Mouse (Mus musculus): ENCODE results near the gene Bub1b. TPM values are rescaled to one million over a fixed set of nuclear protein-coding genes. Genes with fewer than 3 reads are reported as not detected.
A peak's percentile ranks its signal among the peaks of the same experiment; 100 is the strongest.
"Not testable (repeated sequence)": the region's sequence is repeated elsewhere in the genome, so short reads cannot be mapped to it uniquely, and the experiment has no call there.

The Bub1b gene
- polyA plus RNA-seq, 1 experiment from 2014 or later = 10.7 TPM

DNA sequence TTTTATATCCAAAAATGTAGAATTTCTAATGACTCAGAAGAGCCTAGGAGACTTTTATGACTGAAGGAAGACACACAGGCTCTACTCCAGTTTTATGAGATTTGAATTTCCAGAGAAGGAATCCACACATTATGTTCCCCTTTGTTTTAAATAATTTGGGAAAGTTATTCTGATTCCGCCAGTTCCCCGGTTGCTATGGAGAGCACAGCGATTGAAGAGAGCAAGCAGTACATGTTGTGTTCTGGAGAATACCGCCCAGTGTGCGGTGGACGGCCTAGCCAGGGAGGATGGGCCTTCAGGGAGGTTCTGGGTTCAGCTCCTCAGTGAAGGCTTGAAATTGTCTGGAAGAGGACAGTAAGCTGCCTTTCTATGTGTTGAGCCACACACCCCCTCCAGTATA is 31.3 kb downstream of the Bub1b start:
- WGBS = 95% methylated on average over 6 of the region's 6 CpGs

DNA sequence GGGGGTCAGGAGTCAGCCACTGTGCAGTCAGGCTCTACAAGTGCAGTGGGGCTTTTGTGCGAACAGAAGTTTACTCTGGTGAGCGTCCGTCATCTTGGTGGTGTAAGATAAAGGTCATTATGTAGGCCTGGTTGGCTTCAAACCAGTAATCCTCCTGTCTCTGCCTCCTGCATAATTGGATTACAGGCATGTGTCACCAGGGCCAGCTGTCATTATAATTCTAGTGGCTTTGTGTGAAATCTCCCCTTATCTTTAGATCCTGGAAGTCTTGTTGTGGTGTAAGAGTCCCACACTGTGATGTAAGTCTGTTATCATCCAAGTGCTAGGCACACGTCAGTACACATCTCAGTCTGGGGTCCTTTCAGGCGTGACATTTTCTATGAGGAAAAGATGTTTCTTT is 35.4 kb downstream of the Bub1b start:
- ATAC-seq (replicated peaks) = no peak

More for the DNA sequence above, 31.3 kb downstream of the Bub1b start:
- ATAC-seq (replicated peaks) = no peak
- no peak overlapping the region for H3K4me2 ChIP-seq
- no peak overlapping the region for H3K27ac ChIP-seq
- H3K9me3 ChIP-seq = no peaks in the 10 kb centered on the region
- no peaks in the 10 kb centered on the region for H3K36me3 ChIP-seq (replicated peaks)
- H3K9ac ChIP-seq = no peak overlapping the region
- no peaks in the 10 kb centered on the region for H3K4me1 ChIP-seq
- no peaks in the 10 kb centered on the region for H3K27me3 ChIP-seq (replicated peaks)
- H3K4me3 ChIP-seq = no peak overlapping the region

GRCm38 (mm10) chr2:118637258-118637657 is 39.2 kb downstream of the Bub1b start:
- WGBS = 66% methylated on average over 5 of the region's 5 CpGs
- no peak overlapping the region for H3K4me2 ChIP-seq
- no peak overlapping the region for H3K9ac ChIP-seq
- no peak overlapping the region for H3K4me3 ChIP-seq
- no peak overlapping the region for H3K27ac ChIP-seq
- no peaks in the 10 kb centered on the region for H3K4me1 ChIP-seq
- H3K36me3 ChIP-seq (replicated peaks) = no peaks in the 10 kb centered on the region
- H3K9me3 ChIP-seq = no peaks in the 10 kb centered on the region
- no peaks in the 10 kb centered on the region for H3K27me3 ChIP-seq (replicated peaks)
- no peak for ATAC-seq (replicated peaks)

More for the DNA sequence above, 35.4 kb downstream of the Bub1b start:
- Histone ChIP-seq H3K4me1 (no peaks in the 10 kb centered on the region), H3K4me3 (no peak overlapping the region), H3K36me3 (replicated peaks) (no peaks in the 10 kb centered on the region), H3K27ac (no peak overlapping the region), H3K4me2 (no peak overlapping the region), H3K9me3 (no peaks in the 10 kb centered on the region), H3K27me3 (replicated peaks) (no peaks in the 10 kb centered on the region), H3K9ac (no peak overlapping the region)
- 47% methylated on average over 5 of the region's 5 CpGs for WGBS

DNA sequence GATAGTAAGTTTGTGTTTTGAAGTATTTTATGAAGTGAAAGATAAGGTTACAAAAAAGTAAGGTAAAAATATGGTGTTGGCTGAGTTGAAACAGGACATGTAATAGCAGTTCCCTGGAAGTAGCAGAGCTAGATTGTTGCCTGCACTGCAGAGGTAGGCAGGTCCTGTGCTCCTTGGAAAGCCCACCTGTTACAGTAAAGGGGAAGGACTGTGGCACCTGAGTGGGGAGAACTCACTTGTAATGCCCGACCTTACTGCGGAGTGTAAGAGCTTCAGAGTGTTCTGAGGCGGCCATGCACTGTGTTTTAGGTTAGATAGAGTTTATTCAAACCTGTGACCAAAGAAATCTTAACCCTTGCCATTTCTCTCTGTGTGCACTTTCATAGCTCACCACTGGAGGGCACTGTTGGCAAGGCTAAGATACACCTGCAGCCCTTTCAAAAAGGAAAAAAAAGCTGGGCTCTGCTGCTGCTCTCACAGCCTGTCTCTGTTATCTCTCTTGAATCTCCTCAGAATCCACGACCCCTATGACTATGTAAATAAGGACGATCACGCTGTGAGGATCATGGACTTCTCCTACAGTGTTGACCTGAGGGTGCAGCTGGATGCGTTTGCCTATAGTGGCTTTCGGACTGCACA is 40.0 kb downstream of the Bub1b start:
- ATAC-seq (replicated peaks) = peak; percentile 83
- H3K4me2 ChIP-seq = no peak overlapping the region
- H3K9ac ChIP-seq = no peak overlapping the region
- no peak overlapping the region for H3K27ac ChIP-seq
- H3K9me3 ChIP-seq = no peaks in the 10 kb centered on the region
- no peak overlapping the region for H3K4me3 ChIP-seq
- no peaks in the 10 kb centered on the region for H3K27me3 ChIP-seq (replicated peaks)
- WGBS = 39% methylated on average over 8 of the region's 8 CpGs
- no peaks in the 10 kb centered on the region for H3K4me1 ChIP-seq
- H3K36me3 ChIP-seq (replicated peaks) = no peaks in the 10 kb centered on the region

DNA sequence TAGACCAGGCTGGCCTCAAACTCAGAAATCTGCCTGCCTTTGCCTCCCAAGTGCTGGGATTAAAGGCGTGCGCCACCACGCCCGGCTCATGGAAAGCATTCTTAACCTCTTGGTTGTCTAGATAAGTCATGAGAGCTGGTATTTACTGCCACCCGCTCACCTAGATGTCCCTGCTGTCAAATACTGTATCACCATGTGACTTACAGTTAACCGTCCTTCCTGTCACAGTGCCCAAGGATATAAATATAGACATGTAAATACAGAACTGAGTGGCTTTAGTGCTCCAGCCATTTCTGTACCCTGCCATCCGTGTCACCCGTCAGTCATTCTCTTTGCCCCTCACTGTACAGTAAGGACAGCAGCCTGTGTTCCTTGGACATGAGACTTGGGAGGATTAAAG is 40.7 kb downstream of the Bub1b start:
- Histone ChIP-seq H3K4me2 (no peak overlapping the region), H3K27me3 (replicated peaks) (no peaks in the 10 kb centered on the region), H3K4me3 (no peak overlapping the region), H3K9me3 (no peaks in the 10 kb centered on the region), H3K4me1 (no peaks in the 10 kb centered on the region), H3K9ac (no peak overlapping the region), H3K27ac (no peak overlapping the region), H3K36me3 (replicated peaks) (no peaks in the 10 kb centered on the region)
- WGBS = 94% methylated on average over 8 of the region's 8 CpGs
- ATAC-seq (replicated peaks) = 0 out of 2 replicates have a peak, but pooled peaks have one; percentile 33

DNA sequence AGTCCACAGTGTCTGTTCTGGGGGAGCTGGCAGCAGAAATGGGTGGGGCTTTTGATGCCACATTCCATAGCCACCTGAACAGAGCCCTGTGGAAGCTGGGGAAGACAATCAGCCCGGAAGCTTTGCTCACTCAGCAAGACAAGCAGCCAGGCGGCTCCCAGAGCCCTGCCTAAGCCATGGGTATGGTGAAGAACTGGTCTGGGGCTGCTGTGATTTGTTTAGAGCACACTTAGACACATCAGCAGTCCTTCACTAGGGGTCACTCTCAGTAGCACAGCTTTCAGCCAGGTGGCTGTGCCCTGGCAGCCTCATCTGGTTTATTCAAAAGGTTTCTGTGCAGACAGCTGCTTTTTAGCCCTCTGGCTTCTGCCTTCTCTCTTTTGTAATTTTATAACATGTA is 43.1 kb downstream of the Bub1b start:
- Histone ChIP-seq H3K9ac (no peak overlapping the region), H3K36me3 (replicated peaks) (no peaks in the 10 kb centered on the region), H3K4me3 (no peak overlapping the region), H3K27ac (no peak overlapping the region), H3K4me1 (no peaks in the 10 kb centered on the region), H3K9me3 (no peaks in the 10 kb centered on the region), H3K27me3 (replicated peaks) (no peaks in the 10 kb centered on the region), H3K4me2 (no peak overlapping the region)
- WGBS = 63% methylated on average over 2 of the region's 2 CpGs
- no peak for ATAC-seq (replicated peaks)

- no peak for ATAC-seq (replicated peaks)
- Histone ChIP-seq H3K36me3 (replicated peaks) (no peaks in the 10 kb centered on the region), H3K4me3 (no peak overlapping the region), H3K4me1 (no peaks in the 10 kb centered on the region), H3K9me3 (no peaks in the 10 kb centered on the region), H3K27me3 (replicated peaks) (no peaks in the 10 kb centered on the region), H3K9ac (no peak overlapping the region), H3K27ac (no peak overlapping the region), H3K4me2 (no peak overlapping the region)
- WGBS = 86% methylated on average over 3 of the region's 3 CpGs
Measured at GRCm38 (mm10) chr2:118642431-118642830, 44.4 kb downstream of the Bub1b start.

DNA sequence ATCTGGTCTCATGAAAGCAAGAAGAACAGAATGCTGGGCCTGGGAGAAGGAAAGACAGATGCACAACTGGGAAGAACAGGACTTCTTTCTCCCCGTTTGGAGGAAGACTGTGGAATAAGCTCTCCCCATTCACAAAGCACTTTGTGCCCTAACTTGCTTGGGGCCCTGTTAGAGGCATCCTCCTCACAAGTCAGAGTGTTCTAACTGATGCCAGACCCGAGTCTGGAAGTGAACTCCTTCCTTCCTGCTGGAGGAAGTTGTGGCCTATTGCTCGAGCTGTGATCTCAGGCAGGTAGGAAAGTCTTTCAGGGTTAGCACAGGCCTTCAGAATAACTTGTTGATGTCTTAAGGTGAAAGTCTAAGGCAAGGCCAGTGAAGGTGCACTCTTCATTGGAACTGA is 44.9 kb downstream of the Bub1b start:
- H3K4me1 ChIP-seq = no peaks in the 10 kb centered on the region
- H3K9me3 ChIP-seq = no peaks in the 10 kb centered on the region
- no peak overlapping the region for H3K9ac ChIP-seq
- no peak for ATAC-seq (replicated peaks)
- no peak overlapping the region for H3K27ac ChIP-seq
- WGBS = 74% methylated on average over 3 of the region's 3 CpGs
- H3K27me3 ChIP-seq (replicated peaks) = no peaks in the 10 kb centered on the region
- H3K4me2 ChIP-seq = no peak overlapping the region
- no peaks in the 10 kb centered on the region for H3K36me3 ChIP-seq (replicated peaks)
- no peak overlapping the region for H3K4me3 ChIP-seq

DNA sequence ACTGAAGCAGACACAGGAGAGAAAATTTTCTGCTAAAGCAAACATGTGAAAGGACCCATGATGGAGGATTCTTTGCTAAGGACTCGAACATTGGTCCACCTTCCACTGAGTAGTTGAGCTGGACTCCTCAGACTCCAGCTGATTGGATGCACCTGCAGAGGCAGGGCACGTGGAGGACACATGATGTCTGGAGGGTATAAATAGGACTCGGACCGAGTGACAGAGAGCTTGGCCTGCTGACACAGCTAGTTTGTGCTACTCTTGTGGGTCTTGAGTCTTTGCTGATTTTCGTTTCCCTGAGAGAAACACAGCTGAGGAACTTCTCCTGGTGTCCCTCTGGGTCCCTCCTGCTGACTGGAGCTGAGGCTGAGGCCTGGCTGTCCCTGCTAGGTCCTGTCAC is 48.7 kb downstream of the Bub1b start:
- no peaks in the 10 kb centered on the region for H3K36me3 ChIP-seq (replicated peaks)
- no peak for ATAC-seq (replicated peaks)
- no peak overlapping the region for H3K4me3 ChIP-seq
- H3K27me3 ChIP-seq (replicated peaks) = no peaks in the 10 kb centered on the region
- no peaks in the 10 kb centered on the region for H3K4me1 ChIP-seq
- H3K4me2 ChIP-seq = no peak overlapping the region
- H3K27ac ChIP-seq = no peak overlapping the region
- H3K9me3 ChIP-seq = no peaks in the 10 kb centered on the region
- WGBS = 89% methylated on average over 5 of the region's 5 CpGs
- no peak overlapping the region for H3K9ac ChIP-seq

DNA sequence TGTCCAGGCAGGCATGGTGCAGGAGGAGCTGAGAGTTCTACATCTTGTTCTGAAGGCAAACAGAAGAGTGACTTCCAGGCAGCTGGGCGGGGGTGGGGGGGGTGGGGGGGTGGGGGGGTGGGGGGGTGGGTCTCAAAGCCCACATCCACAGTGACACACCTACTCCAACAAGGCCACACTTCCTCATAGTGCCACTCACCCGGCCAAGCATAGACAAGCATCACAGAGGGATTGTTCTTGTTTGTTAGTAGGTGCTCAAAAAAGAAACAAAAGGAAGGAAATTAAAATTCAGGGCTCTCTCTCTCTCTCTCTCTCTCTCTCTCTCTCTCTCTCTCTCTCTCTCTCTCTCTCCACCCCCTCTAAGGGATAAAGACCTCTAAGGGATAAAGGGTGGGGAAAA is 52.7 kb downstream of the Bub1b start:
- H3K27ac ChIP-seq; H3K4me3 ChIP-seq; H3K4me2 ChIP-seq; H3K36me3 ChIP-seq (replicated peaks); H3K9ac ChIP-seq; H3K9me3 ChIP-seq; H3K27me3 ChIP-seq (replicated peaks); H3K4me1 ChIP-seq; ATAC-seq (replicated peaks): not testable (repeated sequence)
- WGBS = 49% methylated on average over 2 of the region's 2 CpGs

- 18% methylated on average over 3 of the region's 3 CpGs for WGBS
- no peaks in the 10 kb centered on the region for H3K27me3 ChIP-seq (replicated peaks)
- peaks cover 20% of the 10 kb centered on the region for H3K4me1 ChIP-seq
- ATAC-seq (replicated peaks) = no peak
- H3K4me3 ChIP-seq = no peak overlapping the region
- peak overlapping the region; percentile 48; the same call in 1 of the 2 replicates for H3K27ac ChIP-seq
- H3K9ac ChIP-seq = no peak overlapping the region
- H3K9me3 ChIP-seq = no peaks in the 10 kb centered on the region
- no peak overlapping the region for H3K4me2 ChIP-seq
- no peaks in the 10 kb centered on the region for H3K36me3 ChIP-seq (replicated peaks)
Measured at GRCm38 (mm10) chr2:118656688-118657281, 58.8 kb downstream of the Bub1b start.

DNA sequence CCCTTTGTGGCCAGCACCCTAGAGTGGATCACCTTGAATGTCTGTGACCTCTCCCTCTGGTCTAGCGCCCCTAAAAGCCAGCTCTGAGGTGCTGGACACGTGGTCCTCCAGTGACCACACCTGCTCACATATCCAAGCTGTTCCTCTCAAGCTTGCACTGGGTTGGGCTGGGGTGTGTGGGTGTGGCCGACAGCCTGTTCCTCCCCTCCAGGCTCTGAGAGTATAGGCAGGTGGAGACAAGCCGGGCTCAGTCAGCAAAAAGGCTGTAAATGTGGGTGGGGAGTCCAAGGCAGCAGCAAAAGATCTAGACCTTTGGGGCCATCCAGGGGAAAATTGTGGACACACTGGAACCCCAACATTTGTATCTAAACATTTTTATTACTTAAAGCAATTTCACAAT is 60.4 kb downstream of the Bub1b start:
- no peaks in the 10 kb centered on the region for H3K9me3 ChIP-seq
- no peak overlapping the region for H3K27ac ChIP-seq
- H3K27me3 ChIP-seq (replicated peaks) = no peaks in the 10 kb centered on the region
- H3K4me3 ChIP-seq = no peak overlapping the region
- 44% methylated on average over 4 of the region's 4 CpGs for WGBS
- peaks cover 28% of the 10 kb centered on the region for H3K4me1 ChIP-seq
- no peaks in the 10 kb centered on the region for H3K36me3 ChIP-seq (replicated peaks)
- ATAC-seq (replicated peaks) = no peak
- no peak overlapping the region for H3K9ac ChIP-seq
- no peak overlapping the region for H3K4me2 ChIP-seq

- Histone ChIP-seq H3K27ac (no peak overlapping the region), H3K36me3 (replicated peaks) (no peaks in the 10 kb centered on the region), H3K4me2 (no peak overlapping the region), H3K9ac (no peak overlapping the region), H3K9me3 (no peaks in the 10 kb centered on the region), H3K4me1 (peaks cover 33% of the 10 kb centered on the region), H3K4me3 (no peak overlapping the region), H3K27me3 (replicated peaks) (no peaks in the 10 kb centered on the region)
- no peak for ATAC-seq (replicated peaks)
- 77% methylated on average over 1 of the region's 1 CpGs for WGBS
Measured at GRCm38 (mm10) chr2:118659077-118659476, 61.1 kb downstream of the Bub1b start.

Data from midbrain, embryonic 15.5 days (tissue).